9 mouse cellular contexts compared by ENCODE assay signal in the genomic region with DNA sequence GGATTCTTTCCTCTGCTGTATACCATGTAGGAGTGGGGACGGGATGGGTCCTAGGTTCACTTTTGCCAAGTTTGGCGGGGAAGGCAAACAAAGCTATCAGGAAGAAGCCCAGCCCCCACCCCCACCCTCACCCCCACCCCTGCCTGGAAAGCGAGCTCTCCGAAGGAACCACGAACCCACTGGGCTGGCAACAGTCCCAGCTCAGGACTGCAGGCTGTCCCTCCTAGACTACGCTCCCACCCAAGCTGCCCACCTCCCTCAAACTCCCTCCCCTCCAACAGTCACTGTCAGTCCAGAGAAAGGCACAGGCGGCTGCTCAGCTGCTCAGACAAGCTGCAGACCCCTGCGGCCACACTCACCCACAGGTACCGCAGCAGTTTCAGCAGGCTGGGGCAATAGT. TPM values are rescaled to one million over a fixed set of nuclear protein-coding genes. Genes with fewer than 3 reads are reported as not detected.
DNase-seq lines count a peak whose midpoint lies in the region; ATAC-seq and TF ChIP-seq lines count a peak whose summit lies in the region.
"Had no signal": no experiment of that assay in that cellular context is flagged by ENCODE, and none has a peak within 500 bp of the region (broad histone marks: within the 10 kb centered on the region; RNA-seq: fewer than 3 reads in every experiment).

No protein-coding gene starts in this region.

- H3K27me3 ChIP-seq in megakaryocyte, embryonic 14.5 days (replicated peaks): peaks cover 86% of the 10 kb centered on the region
- no peaks in the 10 kb centered on the region for H3K27me3 ChIP-seq in forebrain, embryonic 14.5 days (replicated peaks; ENCODE audit: control insufficient read depth, insufficient read depth, low read length)
- H3K27me3 ChIP-seq in limb, embryonic 15.5 days: no peaks in the 10 kb centered on the region
- no peaks in the 10 kb centered on the region for H3K27me3 ChIP-seq in stomach, embryonic 15.5 days (replicated peaks)
- no peaks in the 10 kb centered on the region for H3K27me3 ChIP-seq in cerebellum, adult 2 months (ENCODE audit: control insufficient read depth, insufficient read depth, low read length)

- no peak overlapping the region for H3K27ac ChIP-seq in forebrain, embryonic 14.5 days (ENCODE audit: low read depth, low read length)
- no peak overlapping the region for H3K27ac ChIP-seq in limb, embryonic 15.5 days
- H3K27ac ChIP-seq in stomach, embryonic 15.5 days: peak overlapping the region; percentile 21; the same call in 1 of the 2 replicates
- no peak overlapping the region for H3K27ac ChIP-seq in cerebellum, adult 2 months (ENCODE audit: insufficient read depth, low read length)

- peak overlapping the region; percentile 83 for H3K4me3 ChIP-seq in megakaryocyte, embryonic 14.5 days (replicated peaks)
- H3K4me3 ChIP-seq in forebrain, embryonic 14.5 days (ENCODE audit: low read depth, low read length): no peak overlapping the region
- H3K4me3 ChIP-seq in limb, embryonic 15.5 days: peak overlapping the region; percentile 26
- H3K4me3 ChIP-seq in stomach, embryonic 15.5 days (replicated peaks): peak overlapping the region; percentile 27
- H3K4me3 ChIP-seq in cerebellum, adult 2 months (replicated peaks; ENCODE audit: insufficient read depth, low read depth, low read length): no peak overlapping the region

- WGBS in forebrain, embryonic 14.5 days: 18% methylated on average over 9 of the region's 9 CpGs
- 12% methylated on average over 7 of the region's 9 CpGs for WGBS in limb, embryonic 15.5 days
- WGBS in stomach, embryonic 15.5 days: 10% methylated on average over 9 of the region's 9 CpGs
- WGBS in cerebellum, adult 2 months: 18% methylated on average over 9 of the region's 9 CpGs

- no peak for DNase-seq in forebrain, embryonic 14.5 days (ENCODE audit: low spot score)
- DNase-seq in urinary bladder, postnatal 14 days (ENCODE audit: low spot score): no peak
- DNase-seq in cerebellum, adult 2 months: no peak
- DNase-seq in adrenal gland, postnatal 10 days: no peak
- DNase-seq: lung, adult 2 months had no signal

- H3K36me3 ChIP-seq in megakaryocyte, embryonic 14.5 days (replicated peaks; ENCODE audit: low read length): no peaks in the 10 kb centered on the region
- H3K36me3 ChIP-seq in forebrain, embryonic 14.5 days (ENCODE audit: control insufficient read depth, insufficient read depth, low read length): no peaks in the 10 kb centered on the region
- no peaks in the 10 kb centered on the region for H3K36me3 ChIP-seq in limb, embryonic 15.5 days
- no peaks in the 10 kb centered on the region for H3K36me3 ChIP-seq in stomach, embryonic 15.5 days

- no peaks in the 10 kb centered on the region for H3K9me3 ChIP-seq in megakaryocyte, embryonic 14.5 days
- no peaks in the 10 kb centered on the region for H3K9me3 ChIP-seq in forebrain, embryonic 14.5 days (replicated peaks; ENCODE audit: control insufficient read depth, low read length)
- no peaks in the 10 kb centered on the region for H3K9me3 ChIP-seq in limb, embryonic 15.5 days
- H3K9me3 ChIP-seq in stomach, embryonic 15.5 days: no peaks in the 10 kb centered on the region

- TF ChIP-seq CTCF in cerebellum, adult 2 months (IDR thresholded peaks at IDR 0.05; ENCODE audit: borderline replicate concordance, insufficient read depth, low read depth, low read length): no peak

- peak overlapping the region; percentile 23 for H3K4me2 ChIP-seq in forebrain, embryonic 14.5 days (ENCODE audit: low read length)
- peak overlapping the region; percentile 54 for H3K4me2 ChIP-seq in limb, embryonic 15.5 days
- peak overlapping the region; percentile 61 for H3K4me2 ChIP-seq in stomach, embryonic 15.5 days

- H3K9ac ChIP-seq in forebrain, embryonic 14.5 days (ENCODE audit: low read length): peak overlapping the region; percentile 7; the same call in 1 of the 2 replicates
- no peak overlapping the region for H3K9ac ChIP-seq in limb, embryonic 15.5 days
- 0 out of 2 replicates have a peak overlapping the region, but pooled peaks have one; percentile 7 for H3K9ac ChIP-seq in stomach, embryonic 15.5 days

- ATAC-seq in megakaryocyte, adult 5-6 weeks (ENCODE audit: poor library complexity, severe bottlenecking): no peak
- ATAC-seq in forebrain, embryonic 14.5 days: no peak
- no peak for ATAC-seq in limb, embryonic 15.5 days (ENCODE audit: insufficient number of reproducible peaks, low FRiP score, low TSS enrichment, low read depth)
- no peak for ATAC-seq in stomach, embryonic 15.5 days (ENCODE audit: insufficient read depth, low FRiP score, low read depth)

- TF ChIP-seq POLR2A in cerebellum, adult 2 months (IDR thresholded peaks at IDR 0.05; ENCODE audit: borderline replicate concordance, insufficient read depth, low read length): no peak

- peaks cover 80% of the 10 kb centered on the region for H3K4me1 ChIP-seq in megakaryocyte, embryonic 14.5 days
- peaks cover 3% of the 10 kb centered on the region; the same call in 1 of the 2 replicates for H3K4me1 ChIP-seq in forebrain, embryonic 14.5 days (ENCODE audit: control insufficient read depth, insufficient read depth, low read length)
- H3K4me1 ChIP-seq in limb, embryonic 15.5 days: peaks cover 58% of the 10 kb centered on the region
- H3K4me1 ChIP-seq in stomach, embryonic 15.5 days: peaks cover 55% of the 10 kb centered on the region
- peaks cover 16% of the 10 kb centered on the region for H3K4me1 ChIP-seq in cerebellum, adult 2 months (ENCODE audit: control insufficient read depth, insufficient read depth, low read length)

RNA-seq across cellular contexts. Expression of a gene that starts 58.3 kb away (rescaled TPM):
- 1.5 and 1.7 TPM in 2 replicates for polyA plus RNA-seq in megakaryocyte, embryonic 14.5 days (2012; ENCODE audit: insufficient read depth, low replicate concordance)
- 0.11 and 0.30 TPM in 2 replicates for total RNA-seq in megakaryocyte, adult 5-6 weeks (2015)
- total RNA-seq in megakaryocyte, adult 5-6 weeks (2017): 0.29 and 0.45 TPM in 2 replicates
- 2.1 and 2.7 TPM in 2 replicates for polyA plus RNA-seq in forebrain, embryonic 14.5 days (2014; fragmentation: Nextera tagmentation; extraction: Ambion mirVana)
- 14.2 and 15.6 TPM in 2 replicates for polyA plus RNA-seq in limb, embryonic 15.5 days (2015; fragmentation: Nextera tagmentation; extraction: Ambion mirVana)
- polyA plus RNA-seq in stomach, embryonic 15.5 days (2015; fragmentation: Nextera tagmentation; extraction: Ambion mirVana): 12.6 and 15.2 TPM in 2 replicates
- polyA plus RNA-seq in cerebellum, adult 2 months (2012; rRNA removed): 4.9 and 5.2 TPM in 2 replicates
- total RNA-seq in adrenal gland, postnatal 10 days (2021): 10 to 100 TPM; 23.0 to 23.1 TPM

Comparison
In these comparisons a context has a peak if more than half of its experiments do, and no peak if none do; other contexts are left out.
1. H3K4me3 ChIP-seq: peak in megakaryocyte, embryonic 14.5 days (single experiment), limb, embryonic 15.5 days (single experiment) and stomach, embryonic 15.5 days (single experiment); none in forebrain, embryonic 14.5 days (single experiment) and cerebellum, adult 2 months (single experiment).
2. Peak in every context shown above with its lines, with median percentiles within 50 percentile points of each other: H3K4me2 ChIP-seq.